Mouse (Mus musculus): ENCODE measurements around the gene Rab5b.

GRCm38 (mm10) chr10:128653866-128654265 lies 42.2 kb downstream of the Rab5b start:
- no peak for TF ChIP-seq GATA1 (IDR thresholded peaks at IDR 0.05; ENCODE audit: borderline replicate concordance, low read length)
- no peak for TF ChIP-seq FLI1 (IDR thresholded peaks at IDR 0.05; ENCODE audit: low read length)

Data from megakaryocyte, embryonic 14.5 days (primary cell).